Mouse (Mus musculus) G1E (cell line): ENCODE results near the gene Keap1.

Experiments
- CTCF ChIP-seq: IDR thresholded peaks from 2 replicates; pipeline ENCODE4 v1.5.1; 2012; ENCODE audit warnings: low read depth, low read length, inconsistent platforms, mixed read lengths
- GATA1 ChIP-seq: IDR thresholded peaks from 2 replicates; pipeline ENCODE4 v1.6.1; 2012; ENCODE audit warnings: borderline replicate concordance, low read length, inconsistent platforms, mixed read lengths
- TAL1 ChIP-seq: conservative IDR thresholded peaks from 2 replicates; pipeline ENCODE4 v1.6.1; 2012; ENCODE audit warnings: low read depth, low read length, inconsistent platforms, mixed read lengths

- TF ChIP-seq CTCF (no peak), GATA1 (no peak), TAL1 (0 out of 2 replicates have a peak, but pooled peaks have one; percentile 19)
Observed at GRCm38 (mm10) chr9:21275013-21275710, 36.0 kb upstream of the Keap1 start.
